Mouse (Mus musculus) fat pad, adult 2 months (tissue): ENCODE measurements around the gene Rin1.

Source experiments
- DNase-seq: peaks from one replicate; pipeline ENCODE4 v3.0.0-alpha.2; 2011; ENCODE audit warnings: low read depth, low spot score; ENCODE audit errors: extremely low read depth

Rin1 gene

GRCm38 (mm10) chr19:5040862-5041523 lies 9.3 kb upstream of the Rin1 start, which contains the start of gene Brms1:
Gene Brms1, plus strand, starts transcription at chr19:5041354.
- no peak for DNase-seq

- DNase-seq: no peak
These were observed 8.7 kb upstream of the Rin1 start for GRCm38 (mm10) chr19:5041588-5041987.

GRCm38 (mm10) chr19:5045531-5045930 lies 4.8 kb upstream of the Rin1 start:
- no peak for DNase-seq

- no peak for DNase-seq
These were observed 1.9 kb upstream of the Rin1 start for GRCm38 (mm10) chr19:5048138-5049056.

- DNase-seq: no peak
These were observed 956 bp upstream of the Rin1 start for GRCm38 (mm10) chr19:5049325-5049724.

GRCm38 (mm10) chr19:5051031-5051430 lies 750 bp downstream of the Rin1 start:
- DNase-seq: no peak

GRCm38 (mm10) chr19:5051515-5051914 lies 1.2 kb downstream of the Rin1 start:
- no peak for DNase-seq

GRCm38 (mm10) chr19:5052166-5052822 lies 2.0 kb downstream of the Rin1 start:
- DNase-seq: no peak

GRCm38 (mm10) chr19:5052853-5053252 lies 2.6 kb downstream of the Rin1 start:
- no peak for DNase-seq

- no peak for DNase-seq
These were observed 3.6 kb downstream of the Rin1 start for GRCm38 (mm10) chr19:5053909-5054308.

- no peak for DNase-seq
These were observed 6.0 kb downstream of the Rin1 start for GRCm38 (mm10) chr19:5056251-5056650.

GRCm38 (mm10) chr19:5057876-5058775 lies 7.8 kb downstream of the Rin1 start:
- no peak for DNase-seq

- DNase-seq: no peak
These were observed 8.8 kb downstream of the Rin1 start for GRCm38 (mm10) chr19:5058801-5059771.

GRCm38 (mm10) chr19:5060365-5061330 lies 10.4 kb downstream of the Rin1 start:
- DNase-seq: no peak

- no peak for DNase-seq
These were observed 11.8 kb downstream of the Rin1 start for GRCm38 (mm10) chr19:5062041-5062440.

GRCm38 (mm10) chr19:5062446-5062845 lies 12.2 kb downstream of the Rin1 start:
- no peak for DNase-seq

- DNase-seq: no peak
These were observed 14.8 kb downstream of the Rin1 start for GRCm38 (mm10) chr19:5065104-5065503.
